Mouse (Mus musculus): ENCODE measurements around the gene Kif24.
"Not testable (repeated sequence)": the region's sequence is repeated elsewhere in the genome, so short reads cannot be mapped to it uniquely, and the experiment has no call there.

Kif24 gene

DNA sequence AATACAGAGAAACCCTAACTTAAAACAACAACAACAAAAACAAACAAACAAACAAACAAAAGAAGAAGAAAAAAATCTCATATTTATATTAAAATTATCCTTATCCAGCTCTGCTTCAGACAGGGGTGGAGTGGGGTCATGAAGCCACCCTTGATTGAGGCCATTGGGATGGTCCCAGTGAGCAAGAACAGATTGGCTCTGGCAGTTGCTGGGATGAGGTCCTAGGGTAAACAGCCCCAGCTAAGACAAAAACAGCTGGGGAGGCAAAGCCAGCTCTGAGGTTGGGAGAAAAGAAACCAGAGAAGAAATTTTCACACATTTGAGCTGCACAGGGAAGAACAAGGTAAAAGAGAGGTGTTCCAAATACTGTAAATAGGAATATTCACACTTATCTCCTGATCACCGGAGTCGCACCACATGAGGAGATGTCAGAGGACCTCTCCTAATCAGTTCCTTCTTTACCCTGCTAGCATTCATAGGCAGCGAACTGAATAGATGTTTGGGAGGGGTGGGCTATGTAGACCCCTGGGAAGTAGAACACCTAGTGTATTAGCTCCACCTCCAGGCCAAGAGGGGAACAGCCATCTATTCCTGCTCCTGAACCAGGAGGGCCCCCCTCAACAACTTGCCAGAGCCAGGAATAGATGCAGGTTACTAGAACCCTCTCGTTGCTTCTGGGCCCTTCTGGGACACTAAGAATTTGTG is 14.2 kb upstream of the Kif24 start:
- Histone ChIP-seq H3K36me3 (ENCODE audit: insufficient read depth, low read length) (peaks cover 49% of the 10 kb centered on the region), H3K4me3 (replicated peaks; ENCODE audit: low read length) (no peak overlapping the region), H3K27me3 (ENCODE audit: insufficient read depth, low read length) (no peaks in the 10 kb centered on the region), H3K9me3 (ENCODE audit: low read length) (no peaks in the 10 kb centered on the region), H3K4me1 (replicated peaks; ENCODE audit: low read depth, low read length) (peaks cover 22% of the 10 kb centered on the region)
- TF ChIP-seq NANOG (IDR thresholded peaks at IDR 0.05; ENCODE audit: borderline replicate concordance, low read length) (no peak), POU5F1 (IDR thresholded peaks at IDR 0.05; ENCODE audit: borderline replicate concordance, low read length) (no peak), CTCF (conservative IDR thresholded peaks at IDR 0.05; ENCODE audit: low read length) (peak; percentile 46)

DNA sequence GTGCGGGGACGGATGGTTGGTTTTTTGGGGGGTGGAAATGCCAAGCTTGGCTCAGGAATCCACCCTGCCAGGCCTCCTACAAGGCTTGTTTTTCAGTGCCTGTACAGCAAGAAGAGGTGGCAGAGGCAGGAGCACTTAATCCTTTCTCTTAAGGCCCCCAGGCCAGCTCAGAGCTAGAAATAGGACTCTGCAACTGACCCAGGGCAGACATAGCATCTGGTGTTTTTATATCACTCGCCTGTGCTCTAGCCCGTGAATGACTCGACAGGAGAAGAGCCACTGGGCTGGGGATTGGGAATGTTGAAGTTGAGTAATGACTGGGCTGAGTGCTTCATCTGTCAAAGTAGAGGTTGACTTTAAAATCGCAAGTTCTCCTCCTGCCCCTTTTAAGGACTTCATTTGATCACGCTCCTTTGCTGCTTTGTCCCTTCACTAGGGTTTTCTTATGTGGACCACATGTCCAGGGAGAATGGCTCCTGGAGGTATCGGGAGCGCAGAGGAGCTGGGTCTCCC is 13.0 kb upstream of the Kif24 start:
- H3K4me1 ChIP-seq (replicated peaks; ENCODE audit: low read depth, low read length), result peaks cover 22% of the 10 kb centered on the region
- H3K36me3 ChIP-seq (ENCODE audit: insufficient read depth, low read length), result peaks cover 49% of the 10 kb centered on the region
- TF ChIP-seq NANOG (IDR thresholded peaks at IDR 0.05; ENCODE audit: borderline replicate concordance, low read length) (no peak), CTCF (conservative IDR thresholded peaks at IDR 0.05; ENCODE audit: low read length) (no peak), POU5F1 (IDR thresholded peaks at IDR 0.05; ENCODE audit: borderline replicate concordance, low read length) (no peak)
- H3K4me3 ChIP-seq (replicated peaks; ENCODE audit: low read length), result no peak overlapping the region
- no peaks in the 10 kb centered on the region for H3K9me3 ChIP-seq (ENCODE audit: low read length)
- H3K27me3 ChIP-seq (ENCODE audit: insufficient read depth, low read length), result no peaks in the 10 kb centered on the region

DNA sequence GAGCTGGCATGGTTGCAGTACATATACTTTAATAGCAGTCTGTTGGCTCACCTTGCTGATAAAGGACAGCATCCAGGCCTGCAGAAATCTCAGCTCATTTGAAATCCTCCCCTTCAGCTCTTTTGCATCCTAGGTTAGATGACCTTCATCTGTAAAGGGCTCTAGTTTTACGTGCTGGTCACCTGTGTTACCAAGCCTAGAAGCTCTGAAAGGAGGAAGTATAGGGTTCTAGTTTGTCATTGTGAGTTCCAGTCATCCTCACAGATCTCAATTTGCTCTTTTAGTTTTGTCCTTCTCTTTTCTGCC is 6.7 kb upstream of the Kif24 start:
- Histone ChIP-seq H3K27me3 (ENCODE audit: insufficient read depth, low read length) (no peaks in the 10 kb centered on the region), H3K4me1 (replicated peaks; ENCODE audit: low read depth, low read length) (peaks cover 42% of the 10 kb centered on the region), H3K36me3 (ENCODE audit: insufficient read depth, low read length) (peaks cover 8% of the 10 kb centered on the region; the same call in 1 of the 2 replicates), H3K9me3 (ENCODE audit: low read length) (no peaks in the 10 kb centered on the region), H3K4me3 (replicated peaks; ENCODE audit: low read length) (no peak overlapping the region)
- no peak for TF ChIP-seq NANOG (IDR thresholded peaks at IDR 0.05; ENCODE audit: borderline replicate concordance, low read length)
- no peak for TF ChIP-seq CTCF (conservative IDR thresholded peaks at IDR 0.05; ENCODE audit: low read length)
- no peak for TF ChIP-seq POU5F1 (IDR thresholded peaks at IDR 0.05; ENCODE audit: borderline replicate concordance, low read length)

DNA sequence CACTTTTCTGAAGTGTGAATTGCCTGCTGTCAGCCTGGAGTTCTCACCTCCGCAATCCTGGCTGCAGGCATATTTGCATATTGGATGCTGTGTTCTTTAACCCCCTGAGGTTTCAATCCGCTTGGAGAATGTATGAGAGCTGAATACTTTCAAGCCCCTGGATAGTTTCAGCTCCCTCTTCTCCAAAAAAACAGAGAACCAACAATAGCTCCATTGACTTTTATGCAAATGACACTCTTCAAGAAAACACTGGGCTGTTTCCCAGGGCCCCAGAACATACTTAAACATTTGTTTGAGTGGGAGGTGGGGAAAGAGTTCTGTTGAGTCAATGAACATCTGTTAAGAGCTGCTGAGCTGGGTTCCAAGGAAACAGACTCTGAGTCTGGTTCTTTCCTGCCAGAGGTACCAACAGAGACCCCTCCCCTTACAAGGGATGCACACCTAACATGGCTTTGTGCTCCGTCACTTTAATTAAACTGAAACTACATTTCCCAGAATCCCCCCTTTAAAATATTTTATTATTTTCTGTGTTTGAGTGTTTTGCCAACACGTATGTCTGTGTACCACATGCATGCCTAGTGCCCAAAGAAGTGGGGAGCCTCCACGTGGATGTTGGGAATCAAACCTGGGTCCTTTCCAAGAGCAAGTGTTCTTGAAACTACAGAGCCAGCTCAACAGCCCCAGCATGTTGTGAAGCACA is 6.1 kb upstream of the Kif24 start:
- Histone ChIP-seq H3K4me1 (replicated peaks; ENCODE audit: low read depth, low read length) (peaks cover 45% of the 10 kb centered on the region), H3K9me3 (ENCODE audit: low read length) (no peaks in the 10 kb centered on the region), H3K36me3 (ENCODE audit: insufficient read depth, low read length) (peaks cover 8% of the 10 kb centered on the region; the same call in 1 of the 2 replicates), H3K4me3 (replicated peaks; ENCODE audit: low read length) (no peak overlapping the region), H3K27me3 (ENCODE audit: insufficient read depth, low read length) (no peaks in the 10 kb centered on the region)
- no peak for TF ChIP-seq NANOG (IDR thresholded peaks at IDR 0.05; ENCODE audit: borderline replicate concordance, low read length)
- no peak for TF ChIP-seq CTCF (conservative IDR thresholded peaks at IDR 0.05; ENCODE audit: low read length)
- no peak for TF ChIP-seq POU5F1 (IDR thresholded peaks at IDR 0.05; ENCODE audit: borderline replicate concordance, low read length)

DNA sequence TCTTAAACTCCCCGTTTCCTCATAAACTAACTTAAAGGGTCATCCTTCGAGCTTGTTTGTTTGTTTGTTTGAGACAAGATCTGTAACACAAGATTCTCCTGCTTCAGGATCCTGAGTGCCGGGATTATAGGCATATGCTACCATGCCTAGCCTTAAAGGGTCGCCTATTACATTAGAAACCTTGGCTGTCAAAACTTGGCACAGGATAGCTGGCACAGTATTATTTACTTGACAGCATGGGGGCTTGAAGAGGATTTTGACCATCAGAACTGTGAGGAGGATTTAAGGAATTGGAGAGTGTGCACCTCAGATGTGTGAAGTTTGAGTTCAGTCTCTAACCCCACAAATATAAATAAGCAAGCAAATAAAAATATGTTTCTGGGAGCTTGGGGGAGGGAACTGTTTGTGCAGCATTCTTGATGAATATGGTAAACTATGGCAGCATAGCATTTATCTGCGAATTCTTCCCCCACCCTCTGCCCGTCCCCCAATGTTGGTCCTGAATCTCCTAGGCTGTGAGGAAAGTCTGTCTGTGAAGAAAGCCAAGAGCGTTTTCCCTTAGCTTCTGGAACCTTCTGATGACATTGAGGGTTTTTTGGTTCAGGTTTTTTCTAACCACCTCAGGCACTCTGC is 5.5 kb upstream of the Kif24 start:
- no peak overlapping the region for H3K4me3 ChIP-seq (replicated peaks; ENCODE audit: low read length)
- H3K36me3 ChIP-seq (ENCODE audit: insufficient read depth, low read length), result peaks cover 8% of the 10 kb centered on the region; the same call in 1 of the 2 replicates
- H3K27me3 ChIP-seq (ENCODE audit: insufficient read depth, low read length), result no peaks in the 10 kb centered on the region
- H3K9me3 ChIP-seq (ENCODE audit: low read length), result no peaks in the 10 kb centered on the region
- peaks cover 49% of the 10 kb centered on the region for H3K4me1 ChIP-seq (replicated peaks; ENCODE audit: low read depth, low read length)
- TF ChIP-seq POU5F1 (IDR thresholded peaks at IDR 0.05; ENCODE audit: borderline replicate concordance, low read length) (no peak), CTCF (conservative IDR thresholded peaks at IDR 0.05; ENCODE audit: low read length) (no peak), NANOG (IDR thresholded peaks at IDR 0.05; ENCODE audit: borderline replicate concordance, low read length) (no peak)

DNA sequence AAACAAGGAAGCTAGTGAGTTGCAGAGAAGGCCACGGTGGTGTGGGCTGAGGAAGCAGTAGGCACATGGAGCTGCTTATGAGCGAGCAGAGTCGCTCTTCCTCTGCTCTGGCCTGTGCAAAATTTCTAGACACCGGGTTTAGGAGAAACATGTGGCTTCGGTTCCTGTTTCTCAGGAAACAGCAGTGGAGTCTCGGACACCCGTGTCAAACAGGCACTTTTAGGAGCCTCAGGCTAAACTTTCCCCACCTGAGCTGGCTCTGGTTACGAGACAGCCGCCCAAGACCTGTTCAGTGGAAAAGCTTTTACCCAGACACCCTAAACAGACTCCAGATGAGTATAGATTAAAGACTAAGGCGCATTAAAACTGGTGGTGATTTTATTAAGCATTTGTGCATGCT is 4.5 kb upstream of the Kif24 start:
- Histone ChIP-seq H3K36me3 (ENCODE audit: insufficient read depth, low read length) (peaks cover 8% of the 10 kb centered on the region; the same call in 1 of the 2 replicates), H3K9me3 (ENCODE audit: low read length) (no peaks in the 10 kb centered on the region), H3K4me1 (replicated peaks; ENCODE audit: low read depth, low read length) (peaks cover 44% of the 10 kb centered on the region), H3K27me3 (ENCODE audit: insufficient read depth, low read length) (no peaks in the 10 kb centered on the region), H3K4me3 (replicated peaks; ENCODE audit: low read length) (no peak overlapping the region)
- TF ChIP-seq POU5F1 (IDR thresholded peaks at IDR 0.05; ENCODE audit: borderline replicate concordance, low read length), result no peak
- no peak for TF ChIP-seq NANOG (IDR thresholded peaks at IDR 0.05; ENCODE audit: borderline replicate concordance, low read length)

DNA sequence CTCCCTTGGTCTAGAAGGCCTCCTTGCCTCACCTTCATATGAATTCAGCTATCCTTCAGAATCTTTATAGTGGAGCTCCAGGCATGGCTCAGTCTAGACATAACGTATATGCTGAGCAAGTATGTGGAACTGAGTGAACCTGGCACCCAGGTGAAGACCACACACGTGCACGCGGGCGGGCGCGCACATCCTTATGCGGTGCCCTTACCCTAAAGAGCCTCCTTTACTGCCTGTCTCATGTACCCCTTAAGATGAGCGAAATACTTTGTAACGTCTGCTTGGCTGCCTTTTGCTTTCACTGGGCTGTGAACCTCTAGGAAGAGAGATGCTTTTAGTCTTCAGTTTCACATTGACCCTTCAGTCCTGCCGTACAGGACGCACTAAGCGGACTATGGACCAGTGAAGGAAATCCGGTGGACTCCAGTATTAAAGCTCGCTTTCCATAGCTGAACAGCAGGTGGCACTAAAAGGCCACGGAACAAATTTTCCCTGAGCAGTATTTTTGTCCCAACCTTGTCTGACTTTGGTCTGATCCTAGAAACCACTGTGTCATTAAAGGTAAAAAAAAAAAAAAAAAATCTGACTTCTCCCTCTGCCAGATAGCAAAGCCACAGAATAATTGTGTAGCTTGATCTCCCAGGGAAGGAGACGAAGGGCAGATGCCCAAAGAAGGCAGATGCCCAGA is 3.9 kb upstream of the Kif24 start:
- TF ChIP-seq CTCF (conservative IDR thresholded peaks at IDR 0.05; ENCODE audit: low read length) (peak; percentile 50), NANOG (IDR thresholded peaks at IDR 0.05; ENCODE audit: borderline replicate concordance, low read length) (no peak), POU5F1 (IDR thresholded peaks at IDR 0.05; ENCODE audit: borderline replicate concordance, low read length) (no peak)
- Histone ChIP-seq H3K36me3 (ENCODE audit: insufficient read depth, low read length) (peaks cover 8% of the 10 kb centered on the region; the same call in 1 of the 2 replicates), H3K4me3 (replicated peaks; ENCODE audit: low read length) (peak overlapping the region; percentile 64), H3K27me3 (ENCODE audit: insufficient read depth, low read length) (no peaks in the 10 kb centered on the region), H3K4me1 (replicated peaks; ENCODE audit: low read depth, low read length) (peaks cover 44% of the 10 kb centered on the region), H3K9me3 (ENCODE audit: low read length) (peaks cover 2% of the 10 kb centered on the region; the same call in 1 of the 2 replicates)

DNA sequence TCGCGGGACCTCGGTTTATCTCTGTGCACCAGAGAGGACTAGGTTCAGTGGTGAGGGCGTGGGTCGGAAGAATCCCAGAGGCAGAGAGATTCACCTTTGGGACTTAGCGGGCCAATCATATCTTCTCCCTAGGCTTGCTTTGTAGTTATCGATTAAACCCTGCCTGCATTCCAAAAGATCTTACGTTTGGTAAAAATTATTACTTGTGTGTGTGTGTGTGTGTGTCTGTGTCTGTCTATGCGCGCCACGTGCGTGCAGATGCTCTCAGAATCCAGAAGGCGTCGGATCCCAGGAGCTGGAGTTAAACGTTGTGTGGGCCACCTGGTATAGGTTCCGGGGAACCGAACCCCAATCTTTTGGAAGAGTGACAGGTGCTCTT is 589 bp upstream of the Kif24 start:
- Histone ChIP-seq H3K4me3 (replicated peaks; ENCODE audit: low read length) (peak overlapping the region; percentile 93), H3K27me3 (ENCODE audit: insufficient read depth, low read length) (no peaks in the 10 kb centered on the region), H3K4me1 (replicated peaks; ENCODE audit: low read depth, low read length) (peaks cover 30% of the 10 kb centered on the region), H3K36me3 (ENCODE audit: insufficient read depth, low read length) (peaks cover 33% of the 10 kb centered on the region), H3K9me3 (ENCODE audit: low read length) (peaks cover 35% of the 10 kb centered on the region)
- no peak for TF ChIP-seq NANOG (IDR thresholded peaks at IDR 0.05; ENCODE audit: borderline replicate concordance, low read length)
- no peak for TF ChIP-seq POU5F1 (IDR thresholded peaks at IDR 0.05; ENCODE audit: borderline replicate concordance, low read length)
- no peak for TF ChIP-seq CTCF (conservative IDR thresholded peaks at IDR 0.05; ENCODE audit: low read length)

DNA sequence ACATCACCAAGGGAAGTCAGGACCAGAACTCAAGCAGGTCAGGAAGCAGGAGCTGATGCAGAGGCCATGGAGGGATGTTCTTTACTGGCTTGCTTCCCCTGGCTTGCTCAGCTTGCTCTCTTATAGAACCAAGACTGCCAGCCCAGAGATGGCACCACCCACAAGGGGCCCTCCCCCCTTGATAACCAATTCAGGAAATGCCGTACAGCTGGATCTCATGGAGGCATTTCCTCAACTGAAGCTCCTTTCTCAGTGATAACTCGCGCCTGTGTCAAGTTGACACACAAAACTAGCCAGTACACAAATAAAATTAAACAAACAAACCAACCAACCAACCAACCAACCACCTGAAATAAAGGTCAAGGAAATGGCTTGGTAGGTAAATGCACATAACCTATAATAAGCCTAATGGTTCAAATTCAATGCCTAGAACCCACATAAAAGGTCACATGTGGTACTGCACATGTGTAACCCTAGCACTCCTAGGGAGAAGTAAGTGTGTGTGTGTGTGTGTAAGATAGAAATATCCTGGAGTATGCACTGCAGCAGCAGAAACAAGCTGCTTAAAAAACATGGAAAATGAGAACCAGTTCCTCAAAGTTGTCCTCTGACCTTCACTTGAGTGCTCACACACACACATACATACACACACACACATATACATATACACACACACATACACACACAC is 1.5 kb downstream of the Kif24 start:
- Histone ChIP-seq H3K4me1 (replicated peaks; ENCODE audit: low read depth, low read length) (peaks cover 16% of the 10 kb centered on the region), H3K36me3 (ENCODE audit: insufficient read depth, low read length) (peaks cover 33% of the 10 kb centered on the region), H3K9me3 (ENCODE audit: low read length) (peaks cover 41% of the 10 kb centered on the region)
- not testable (repeated sequence) for H3K27me3 ChIP-seq (ENCODE audit: insufficient read depth, low read length); H3K4me3 ChIP-seq (replicated peaks; ENCODE audit: low read length)
